In genomic region chr17:25867509-25867835, GRCm38 (mm10) we compare ENCODE assay signal across 8 mouse cellular contexts. TPM values are rescaled to one million over a fixed set of nuclear protein-coding genes. Genes with fewer than 3 reads are reported as not detected.
DNase-seq lines count a peak whose midpoint lies in the region; ATAC-seq and TF ChIP-seq lines count a peak whose summit lies in the region.

No protein-coding gene starts in this region.

- peaks cover 4% of the 10 kb centered on the region; the same call in 1 of the 2 replicates for H3K36me3 ChIP-seq in embryonic facial prominence, embryonic 10.5 days (replicated peaks)
- H3K36me3 ChIP-seq in limb, embryonic 11.5 days (ENCODE audit: control insufficient read depth, insufficient read depth, low read length) = no peaks in the 10 kb centered on the region
- no peaks in the 10 kb centered on the region for H3K36me3 ChIP-seq in neural tube, embryonic 14.5 days (ENCODE audit: control insufficient read depth, insufficient read depth, low read length)

- H3K4me1 ChIP-seq in embryonic facial prominence, embryonic 10.5 days = peaks cover 25% of the 10 kb centered on the region
- peaks cover 6% of the 10 kb centered on the region for H3K4me1 ChIP-seq in limb, embryonic 11.5 days (ENCODE audit: control insufficient read depth, insufficient read depth, low read length)
- peaks cover 6% of the 10 kb centered on the region for H3K4me1 ChIP-seq in neural tube, embryonic 14.5 days (ENCODE audit: control insufficient read depth, insufficient read depth, low read length)

- no peaks in the 10 kb centered on the region for H3K9me3 ChIP-seq in embryonic facial prominence, embryonic 10.5 days
- no peaks in the 10 kb centered on the region for H3K9me3 ChIP-seq in limb, embryonic 11.5 days (ENCODE audit: control insufficient read depth, low read length)
- H3K9me3 ChIP-seq in neural tube, embryonic 14.5 days (ENCODE audit: control insufficient read depth, low read length) = no peaks in the 10 kb centered on the region

- H3K27ac ChIP-seq in left cerebral cortex, adult 2 months = peak overlapping the region; percentile 88
- H3K27ac ChIP-seq in embryonic facial prominence, embryonic 10.5 days (replicated peaks) = no peak overlapping the region; the same call in 1 of the 2 replicates
- H3K27ac ChIP-seq in limb, embryonic 11.5 days (replicated peaks; ENCODE audit: low read depth, low read length) = no peak overlapping the region
- no peak overlapping the region for H3K27ac ChIP-seq in neural tube, embryonic 14.5 days (ENCODE audit: low read depth, low read length)

- H3K4me2 ChIP-seq in limb, embryonic 11.5 days (ENCODE audit: low read depth, severe bottlenecking) = peak overlapping the region; percentile 98
- peak overlapping the region; percentile 74 for H3K4me2 ChIP-seq in neural tube, embryonic 14.5 days (ENCODE audit: low read depth, low read length)

- no peak for TF ChIP-seq CTCF in left cerebral cortex, adult 2 months (IDR thresholded peaks at IDR 0.05)

- no peak overlapping the region for H3K9ac ChIP-seq in limb, embryonic 11.5 days (ENCODE audit: low read length)
- peak overlapping the region; percentile 61; the same call in 1 of the 2 replicates for H3K9ac ChIP-seq in neural tube, embryonic 14.5 days (replicated peaks; ENCODE audit: low read depth, low read length)

- H3K4me3 ChIP-seq in left cerebral cortex, adult 2 months = peak overlapping the region; percentile 91
- peak overlapping the region; percentile 92 for H3K4me3 ChIP-seq in embryonic facial prominence, embryonic 10.5 days
- peak overlapping the region; percentile 82 for H3K4me3 ChIP-seq in limb, embryonic 11.5 days (ENCODE audit: low read depth, low read length)
- H3K4me3 ChIP-seq in neural tube, embryonic 14.5 days (ENCODE audit: low read depth, low read length) = peak overlapping the region; percentile 68

- intact Hi-C loops in left cerebral cortex, adult 2 months (cut with DNase I) = no loop called here

- 15% methylated on average over 7 of the region's 7 CpGs for WGBS in embryonic facial prominence, embryonic 10.5 days
- 12% methylated on average over 7 of the region's 7 CpGs for WGBS in limb, embryonic 11.5 days
- 13% methylated on average over 7 of the region's 7 CpGs for WGBS in neural tube, embryonic 14.5 days

- no peak for DNase-seq in left cerebral cortex, adult 2 months (ENCODE audit: extremely low spot score in 1 of 2, low spot score in 2 of 2)
- DNase-seq in left cerebral cortex, adult 8-10 months (ENCODE audit: low spot score in 2 of 2) = no peak
- DNase-seq in embryonic facial prominence, embryonic 10.5 days (ENCODE audit: low spot score) = no peak
- no peak for DNase-seq in limb, embryonic 11.5 days (ENCODE audit: low spot score)
- no peak for DNase-seq in left cerebral cortex, adult 11 months (ENCODE audit: low spot score)
- DNase-seq in spleen, postnatal 14 days (ENCODE audit: low spot score in 2 of 2) = no peak

- no peaks in the 10 kb centered on the region for H3K27me3 ChIP-seq in embryonic facial prominence, embryonic 10.5 days (replicated peaks; ENCODE audit: low read depth, poor library complexity, severe bottlenecking)
- H3K27me3 ChIP-seq in limb, embryonic 11.5 days (ENCODE audit: control insufficient read depth, insufficient read depth, low read length) = no peaks in the 10 kb centered on the region
- no peaks in the 10 kb centered on the region for H3K27me3 ChIP-seq in neural tube, embryonic 14.5 days (ENCODE audit: control insufficient read depth, insufficient read depth, low read length)

- no peak for ATAC-seq in limb, embryonic 11.5 days (ENCODE audit: insufficient number of reproducible peaks, low FRiP score, low TSS enrichment, low read depth)
- no peak for ATAC-seq in neural tube, embryonic 14.5 days (ENCODE audit: low read depth)
- ATAC-seq in monocyte, adult 5-6 weeks (replicated peaks; ENCODE audit: insufficient number of reproducible peaks, low FRiP score, low TSS enrichment, poor library complexity, severe bottlenecking) = no peak

RNA-seq across cellular contexts. Expression of gene Mcrip2, which starts 1.1 kb away (rescaled TPM):
- 10 to 100 TPM; 17.8 to 25.7 TPM for total RNA-seq in left cerebral cortex, adult 2 months (2021)
- total RNA-seq in left cerebral cortex, adult 8-10 months (2022) = 10 to 100 TPM; 16.8 to 25.2 (median 19.0) TPM
- polyA plus RNA-seq in embryonic facial prominence, embryonic 10.5 days (2016; fragmentation: Nextera tagmentation; extraction: Ambion mirVana) = 17.3 and 20.2 TPM in 2 replicates
- 7.8 and 10.7 TPM in 2 replicates for polyA plus RNA-seq in limb, embryonic 11.5 days (2014; fragmentation: Nextera tagmentation; extraction: Ambion mirVana)
- polyA plus RNA-seq in neural tube, embryonic 14.5 days (2014; fragmentation: Nextera tagmentation; extraction: Ambion mirVana) = 15.7 and 22.4 TPM in 2 replicates
- total RNA-seq in monocyte, adult 5-6 weeks (2017) = 1.1 to 5.7 TPM (median 1.6 TPM) in 3 replicates

RNA-seq across cellular contexts. Expression of gene Wdr90, which starts 6.2 kb away (rescaled TPM):
- 10 to 100 TPM; 34.9 to 36.8 TPM for total RNA-seq in left cerebral cortex, adult 2 months (2021)
- total RNA-seq in left cerebral cortex, adult 8-10 months (2022) = 10 to 100 TPM; 23.4 to 29.1 (median 24.5) TPM
- polyA plus RNA-seq in embryonic facial prominence, embryonic 10.5 days (2016; fragmentation: Nextera tagmentation; extraction: Ambion mirVana) = 53.8 and 56.1 TPM in 2 replicates
- polyA plus RNA-seq in limb, embryonic 11.5 days (2014; fragmentation: Nextera tagmentation; extraction: Ambion mirVana) = 19.3 and 22.4 TPM in 2 replicates
- polyA plus RNA-seq in neural tube, embryonic 14.5 days (2014; fragmentation: Nextera tagmentation; extraction: Ambion mirVana) = 10.5 and 12.1 TPM in 2 replicates
- total RNA-seq in monocyte, adult 5-6 weeks (2017) = 2.9 to 7.7 TPM (median 3.4 TPM) in 3 replicates

RNA-seq across cellular contexts. Expression of gene Mettl26, which starts 7.4 kb away (rescaled TPM):
- 10 to 100 TPM; 37.8 to 38.1 TPM for total RNA-seq in left cerebral cortex, adult 2 months (2021)
- 10 to 100 TPM; 31.4 to 37.3 (median 34.6) TPM for total RNA-seq in left cerebral cortex, adult 8-10 months (2022)
- 68.1 and 69.8 TPM in 2 replicates for polyA plus RNA-seq in embryonic facial prominence, embryonic 10.5 days (2016; fragmentation: Nextera tagmentation; extraction: Ambion mirVana)
- polyA plus RNA-seq in limb, embryonic 11.5 days (2014; fragmentation: Nextera tagmentation; extraction: Ambion mirVana) = 55.9 and 60.9 TPM in 2 replicates
- polyA plus RNA-seq in neural tube, embryonic 14.5 days (2014; fragmentation: Nextera tagmentation; extraction: Ambion mirVana) = 65.3 and 73.9 TPM in 2 replicates
- total RNA-seq in monocyte, adult 5-6 weeks (2017) = 1.3 to 10.0 TPM (median 7.0 TPM) in 3 replicates

RNA-seq across cellular contexts. Expression of gene Wfikkn1, which starts 13.2 kb away (rescaled TPM):
- 1 to 10 TPM; 1.7 TPM for total RNA-seq in left cerebral cortex, adult 2 months (2021)
- total RNA-seq in left cerebral cortex, adult 8-10 months (2022) = 1 to 10 TPM; 1.4 to 3.2 (median 1.5) TPM
- 7.8 and 12.6 TPM in 2 replicates for polyA plus RNA-seq in embryonic facial prominence, embryonic 10.5 days (2016; fragmentation: Nextera tagmentation; extraction: Ambion mirVana)
- 0.68 and 0.75 TPM in 2 replicates for polyA plus RNA-seq in limb, embryonic 11.5 days (2014; fragmentation: Nextera tagmentation; extraction: Ambion mirVana)
- 0.30 and 0.67 TPM in 2 replicates for polyA plus RNA-seq in neural tube, embryonic 14.5 days (2014; fragmentation: Nextera tagmentation; extraction: Ambion mirVana)
- 1.0 to 2.1 TPM (median 1.4 TPM) in 3 replicates for total RNA-seq in monocyte, adult 5-6 weeks (2017)

RNA-seq across cellular contexts. Expression of gene Rhot2, which starts 22.8 kb away (rescaled TPM):
- 100 to 1,000 TPM; 103 to 105 TPM for total RNA-seq in left cerebral cortex, adult 2 months (2021)
- total RNA-seq in left cerebral cortex, adult 8-10 months (2022) = 10 to 100 TPM; 59.9 to 86.5 (median 78.9) TPM
- 26.3 and 27.2 TPM in 2 replicates for polyA plus RNA-seq in embryonic facial prominence, embryonic 10.5 days (2016; fragmentation: Nextera tagmentation; extraction: Ambion mirVana)
- polyA plus RNA-seq in limb, embryonic 11.5 days (2014; fragmentation: Nextera tagmentation; extraction: Ambion mirVana) = 9.4 and 10.7 TPM in 2 replicates
- polyA plus RNA-seq in neural tube, embryonic 14.5 days (2014; fragmentation: Nextera tagmentation; extraction: Ambion mirVana) = 6.6 and 10.4 TPM in 2 replicates
- total RNA-seq in monocyte, adult 5-6 weeks (2017) = 17.6 to 38.7 TPM (median 34.3 TPM) in 3 replicates
